Mouse (Mus musculus): ENCODE results near the gene Cmip.

DNA sequence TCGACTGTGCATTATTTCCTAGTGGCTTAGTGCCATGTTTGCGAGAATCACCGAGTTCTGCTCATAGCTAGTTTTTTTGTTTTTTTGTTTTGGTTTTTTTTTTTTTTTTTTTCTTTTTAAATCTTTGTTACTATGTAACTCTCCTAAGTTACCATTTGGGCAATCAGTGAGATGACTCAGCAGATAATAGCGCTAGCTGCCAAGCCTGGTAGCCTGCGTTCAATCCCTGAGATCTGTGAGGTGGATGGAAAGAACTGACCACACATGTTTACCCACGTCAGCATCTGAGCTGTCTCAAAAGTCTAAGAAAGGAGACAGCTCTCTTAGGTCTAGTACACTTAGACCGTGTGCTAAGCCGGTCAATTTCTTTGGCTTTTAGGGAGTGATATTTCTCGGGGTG, 71.9 kb downstream of the Cmip start:
- TF ChIP-seq CTCF (IDR thresholded peaks at IDR 0.05; ENCODE audit: low read depth), result no peak
- TF ChIP-seq EP300 (IDR thresholded peaks at IDR 0.05; ENCODE audit: low read depth), result no peak

Data from liver, postnatal 0 days (tissue).